Mouse (Mus musculus) heart, embryonic 12.5 days (tissue): ENCODE results near the gene Sptssa. TPM values are rescaled to one million over a fixed set of nuclear protein-coding genes. Genes with fewer than 3 reads are reported as not detected.

ENCODE experiments used
- ATAC-seq: fragments of 200-750 bp; cut with Nextera tagmentation; 2 replicates; pipeline ENCODE4 v1.8.0; 2017; ENCODE audit warnings: moderate TSS enrichment, moderate library complexity; ENCODE audit not compliant: insufficient number of reproducible peaks, low FRiP score
- H3K27ac ChIP-seq: fragments of 300-500 bp; sonication (generic); 2 replicates; pipeline ENCODE4 v1.5.1; 2016; ENCODE audit warnings: mild to moderate bottlenecking, moderate library complexity; ENCODE audit not compliant: poor library complexity, severe bottlenecking
- H3K27me3 ChIP-seq: fragments of 300-500 bp; sonication (generic); replicated peaks from 2 replicates; pipeline ENCODE4 v1.6.1; 2016; ENCODE audit warnings: mild to moderate bottlenecking, moderate library complexity
- H3K36me3 ChIP-seq: fragments of 300-500 bp; sonication (generic); 2 replicates; pipeline ENCODE4 v1.6.1; 2016; ENCODE audit warnings: mild to moderate bottlenecking, moderate library complexity
- H3K4me1 ChIP-seq: fragments of 300-500 bp; sonication (generic); replicated peaks from 2 replicates; pipeline ENCODE4 v1.6.1; 2016; ENCODE audit warnings: mild to moderate bottlenecking
- H3K4me2 ChIP-seq: fragments of 300-500 bp; sonication (generic); 2 replicates; pipeline ENCODE4 v1.6.1; 2016; ENCODE audit warnings: mild to moderate bottlenecking, moderate library complexity
- H3K4me3 ChIP-seq: fragments of 300-500 bp; sonication (generic); 2 replicates; pipeline ENCODE4 v1.5.1; 2016; ENCODE audit warnings: mild to moderate bottlenecking
- H3K9ac ChIP-seq: fragments of 300-500 bp; sonication (generic); 2 replicates; pipeline ENCODE4 v1.6.1; 2016; ENCODE audit warnings: mild to moderate bottlenecking, moderate library complexity
- H3K9me3 ChIP-seq: fragments of 300-500 bp; sonication (generic); replicated peaks from 2 replicates; pipeline ENCODE4 v1.6.1; 2016; ENCODE audit warnings: mild to moderate bottlenecking, moderate library complexity
- WGBS: fragments of 180-500 bp; shearing (Covaris S2); methylation state at CpG from one replicate; pipeline ENCODE4 v1.1.7; 2016; 5-methylcytosine and 5-hydroxymethylcytosine counted together
- polyA plus RNA-seq: library from polyadenylated mRNA; unstranded; fragments of >200 nt; fragmentation: Nextera tagmentation; extraction: Ambion mirVana; gene quantifications from 2 replicates; pipeline ENCODE4 v1.2.1, GENCODE M21; 2016

The Sptssa gene
- polyA plus RNA-seq, 1 experiment from 2014 or later = 124 TPM

GRCm38 (mm10) chr12:54654741-54655140, 1.6 kb downstream of the Sptssa start:
- H3K4me2 ChIP-seq = peak overlapping the region; percentile 35
- ATAC-seq = no peak
- H3K4me1 ChIP-seq = peaks cover 30% of the 10 kb centered on the region
- H3K4me3 ChIP-seq = no peak overlapping the region
- peaks cover 8% of the 10 kb centered on the region for H3K36me3 ChIP-seq
- H3K9ac ChIP-seq = no peak overlapping the region
- no peak overlapping the region for H3K27ac ChIP-seq
- WGBS = 86% methylated on average over 1 of the region's 1 CpGs
- no peaks in the 10 kb centered on the region for H3K27me3 ChIP-seq
- H3K9me3 ChIP-seq = no peaks in the 10 kb centered on the region

GRCm38 (mm10) chr12:54654141-54654540, 2.2 kb downstream of the Sptssa start:
- H3K27ac ChIP-seq = no peak overlapping the region; the same call in 1 of the 2 replicates
- H3K4me1 ChIP-seq = peaks cover 30% of the 10 kb centered on the region
- no peaks in the 10 kb centered on the region for H3K27me3 ChIP-seq
- 38% methylated on average over 4 of the region's 4 CpGs for WGBS
- H3K36me3 ChIP-seq = peaks cover 8% of the 10 kb centered on the region
- no peak overlapping the region for H3K4me3 ChIP-seq
- H3K4me2 ChIP-seq = peak overlapping the region; percentile 35
- H3K9ac ChIP-seq = no peak overlapping the region
- no peak for ATAC-seq
- no peaks in the 10 kb centered on the region for H3K9me3 ChIP-seq

- 62% methylated on average over 12 of the region's 12 CpGs for WGBS
- Histone ChIP-seq H3K36me3 (peaks cover 10% of the 10 kb centered on the region), H3K27me3 (no peaks in the 10 kb centered on the region), H3K9me3 (no peaks in the 10 kb centered on the region), H3K27ac (no peak overlapping the region), H3K4me2 (peak overlapping the region; percentile 23; the same call in 1 of the 2 replicates), H3K4me1 (peaks cover 30% of the 10 kb centered on the region), H3K9ac (no peak overlapping the region), H3K4me3 (no peak overlapping the region)
- no peak for ATAC-seq
Measured at GRCm38 (mm10) chr12:54652346-54652745, 4.0 kb downstream of the Sptssa start.

- H3K4me2 ChIP-seq = peak overlapping the region; percentile 23; the same call in 1 of the 2 replicates
- H3K36me3 ChIP-seq = peaks cover 14% of the 10 kb centered on the region
- peaks cover 30% of the 10 kb centered on the region for H3K4me1 ChIP-seq
- H3K27ac ChIP-seq = no peak overlapping the region
- H3K9me3 ChIP-seq = no peaks in the 10 kb centered on the region
- H3K27me3 ChIP-seq = no peaks in the 10 kb centered on the region
- H3K9ac ChIP-seq = no peak overlapping the region
- WGBS = 52% methylated on average over 8 of the region's 8 CpGs
- ATAC-seq = no peak
- H3K4me3 ChIP-seq = no peak overlapping the region
Measured at GRCm38 (mm10) chr12:54651820-54652219, 4.6 kb downstream of the Sptssa start.

- no peak overlapping the region for H3K4me3 ChIP-seq
- no peak overlapping the region for H3K4me2 ChIP-seq
- no peaks in the 10 kb centered on the region for H3K27me3 ChIP-seq
- 59% methylated on average over 1 of the region's 1 CpGs for WGBS
- peaks cover 18% of the 10 kb centered on the region for H3K36me3 ChIP-seq
- no peak overlapping the region for H3K9ac ChIP-seq
- H3K27ac ChIP-seq = no peak overlapping the region
- no peaks in the 10 kb centered on the region for H3K9me3 ChIP-seq
- no peak for ATAC-seq
- peaks cover 30% of the 10 kb centered on the region for H3K4me1 ChIP-seq
Measured at GRCm38 (mm10) chr12:54651158-54651557, 5.2 kb downstream of the Sptssa start.

GRCm38 (mm10) chr12:54644947-54645346, 11.4 kb downstream of the Sptssa start:
- WGBS = 74% methylated on average over 2 of the region's 2 CpGs
- H3K4me1 ChIP-seq = no peaks in the 10 kb centered on the region
- no peak for ATAC-seq
- no peaks in the 10 kb centered on the region for H3K27me3 ChIP-seq
- H3K36me3 ChIP-seq = peaks cover 13% of the 10 kb centered on the region
- H3K27ac ChIP-seq = no peak overlapping the region
- no peak overlapping the region for H3K9ac ChIP-seq
- 0 out of 2 replicates have a peak, but pooled peaks cover 2% of the 10 kb centered on the region for H3K9me3 ChIP-seq
- H3K4me2 ChIP-seq = no peak overlapping the region
- H3K4me3 ChIP-seq = no peak overlapping the region

- no peaks in the 10 kb centered on the region for H3K4me1 ChIP-seq
- H3K9ac ChIP-seq = no peak overlapping the region
- H3K36me3 ChIP-seq = peaks cover 13% of the 10 kb centered on the region
- no peak overlapping the region for H3K27ac ChIP-seq
- no peak overlapping the region for H3K4me2 ChIP-seq
- 0 out of 2 replicates have a peak, but pooled peaks cover 2% of the 10 kb centered on the region for H3K9me3 ChIP-seq
- ATAC-seq = no peak
- no peak overlapping the region for H3K4me3 ChIP-seq
- H3K27me3 ChIP-seq = no peaks in the 10 kb centered on the region
- 50% methylated on average over 5 of the region's 5 CpGs for WGBS
Measured at GRCm38 (mm10) chr12:54643320-54643892, 13.0 kb downstream of the Sptssa start.

GRCm38 (mm10) chr12:54641374-54641773, 15.0 kb downstream of the Sptssa start:
- Histone ChIP-seq H3K27ac (no peak overlapping the region), H3K4me2 (no peak overlapping the region), H3K27me3 (no peaks in the 10 kb centered on the region), H3K9me3 (0 out of 2 replicates have a peak, but pooled peaks cover 2% of the 10 kb centered on the region), H3K9ac (no peak overlapping the region), H3K4me3 (no peak overlapping the region), H3K36me3 (peaks cover 5% of the 10 kb centered on the region; the same call in 1 of the 2 replicates), H3K4me1 (no peaks in the 10 kb centered on the region)
- WGBS = 90% methylated on average over 4 of the region's 4 CpGs
- ATAC-seq = no peak

GRCm38 (mm10) chr12:54640259-54640658, 16.1 kb downstream of the Sptssa start:
- Histone ChIP-seq H3K36me3 (peaks cover 3% of the 10 kb centered on the region; the same call in 1 of the 2 replicates), H3K9ac (no peak overlapping the region), H3K27me3 (no peaks in the 10 kb centered on the region), H3K27ac (no peak overlapping the region), H3K4me2 (no peak overlapping the region), H3K4me1 (no peaks in the 10 kb centered on the region), H3K9me3 (0 out of 2 replicates have a peak, but pooled peaks cover 2% of the 10 kb centered on the region), H3K4me3 (no peak overlapping the region)
- ATAC-seq = no peak
- WGBS = 80% methylated on average over 6 of the region's 6 CpGs

- H3K4me2 ChIP-seq = no peak overlapping the region
- no peaks in the 10 kb centered on the region for H3K27me3 ChIP-seq
- H3K36me3 ChIP-seq = no peaks in the 10 kb centered on the region
- H3K27ac ChIP-seq = no peak overlapping the region
- H3K4me3 ChIP-seq = no peak overlapping the region
- H3K9me3 ChIP-seq = no peaks in the 10 kb centered on the region
- H3K9ac ChIP-seq = no peak overlapping the region
- ATAC-seq = no peak
- 74% methylated on average over 1 of the region's 1 CpGs for WGBS
- no peaks in the 10 kb centered on the region for H3K4me1 ChIP-seq
Measured at GRCm38 (mm10) chr12:54637033-54637432, 19.3 kb downstream of the Sptssa start.

- 79% methylated on average over 2 of the region's 2 CpGs for WGBS
- no peak for ATAC-seq
- H3K4me3 ChIP-seq = no peak overlapping the region
- H3K9ac ChIP-seq = no peak overlapping the region
- no peak overlapping the region for H3K27ac ChIP-seq
- no peak overlapping the region for H3K4me2 ChIP-seq
- no peaks in the 10 kb centered on the region for H3K36me3 ChIP-seq
- H3K27me3 ChIP-seq = no peaks in the 10 kb centered on the region
- no peaks in the 10 kb centered on the region for H3K9me3 ChIP-seq
- no peaks in the 10 kb centered on the region for H3K4me1 ChIP-seq
Measured at GRCm38 (mm10) chr12:54632141-54632540, 24.2 kb downstream of the Sptssa start.

- Histone ChIP-seq H3K4me3 (no peak overlapping the region), H3K9me3 (peaks cover 7% of the 10 kb centered on the region), H3K36me3 (no peaks in the 10 kb centered on the region), H3K9ac (no peak overlapping the region), H3K27ac (no peak overlapping the region), H3K4me2 (no peak overlapping the region), H3K4me1 (no peaks in the 10 kb centered on the region), H3K27me3 (no peaks in the 10 kb centered on the region)
- no peak for ATAC-seq
- 83% methylated on average over 2 of the region's 2 CpGs for WGBS
Measured at GRCm38 (mm10) chr12:54621942-54622341, 34.4 kb downstream of the Sptssa start.
